Mouse (Mus musculus) erythroblast, embryonic 14.5 days (primary cell): ENCODE results near the gene Mink1.

Source experiments
- GATA1 ChIP-seq: IDR thresholded peaks from 2 replicates; pipeline ENCODE4 v1.6.1; 2012; ENCODE audit warnings: low read length, inconsistent platforms, mixed read lengths
- TAL1 ChIP-seq: IDR thresholded peaks from 3 replicates; pipeline ENCODE4 v1.6.1; 2012; ENCODE audit warnings: low read length, inconsistent platforms, mixed read lengths

GRCm38 (mm10) chr11:70532839-70533238 is 29.8 kb upstream of the Mink1 start, which contains the start of gene Gm40193:
- no peak for TF ChIP-seq TAL1
- no peak for TF ChIP-seq GATA1
